Mouse (Mus musculus) lung, embryonic 15.5 days (tissue): ENCODE results near the gene Dlgap3. TPM values are rescaled to one million over a fixed set of nuclear protein-coding genes. Genes with fewer than 3 reads are reported as not detected.

ENCODE experiments used
- polyA plus RNA-seq: library from polyadenylated mRNA; unstranded; fragments of >200 nt; fragmentation: Nextera tagmentation; extraction: Ambion mirVana; gene quantifications from 2 replicates; pipeline ENCODE4 v1.2.1, GENCODE M21; 2015

Dlgap3 gene
- polyA plus RNA-seq, 1 experiment from 2014 or later, result 0.75 TPM

Other genes starting within 250 kb of the Dlgap3 start
- gene Zmym4, start 201.1 kb upstream of the Dlgap3 start, polyA plus RNA-seq, result 18.0 and 18.2 TPM in 2 replicates
- 88.5 and 93.7 TPM in 2 replicates for gene Sfpq, start 147.9 kb upstream of the Dlgap3 start, polyA plus RNA-seq
- 19.1 and 20.1 TPM in 2 replicates for gene Zmym1, start 108.1 kb upstream of the Dlgap3 start, polyA plus RNA-seq
- gene Zmym6, start 91.8 kb upstream of the Dlgap3 start, polyA plus RNA-seq, result 15.0 and 17.3 TPM in 2 replicates
- 18.8 and 21.3 TPM in 2 replicates for gene Tmem35b, start 45.5 kb upstream of the Dlgap3 start, polyA plus RNA-seq
- gene Smim12, start 74.6 kb downstream of the Dlgap3 start, polyA plus RNA-seq, result 57.2 and 63.1 TPM in 2 replicates
- 31.2 and 33.2 TPM in 2 replicates for gene Gja4, start 144.8 kb downstream of the Dlgap3 start, polyA plus RNA-seq
- gene Gjb3, start 161.6 kb downstream of the Dlgap3 start, polyA plus RNA-seq, result 1.6 and 2.0 TPM in 2 replicates
- gene Gjb4, start 184.9 kb downstream of the Dlgap3 start, polyA plus RNA-seq, result 0.10 TPM in 1 of 2 replicates, not detected in the other
- gene Gjb5, start 189.0 kb downstream of the Dlgap3 start, polyA plus RNA-seq, result 0.57 and 0.60 TPM in 2 replicates